Mouse (Mus musculus): ENCODE results near the gene Ltb4r1. TPM values are rescaled to one million over a fixed set of nuclear protein-coding genes. Genes with fewer than 3 reads are reported as not detected.
A peak's percentile ranks its signal among the peaks of the same experiment; 100 is the strongest.

The Ltb4r1 gene
- total and polyA plus RNA-seq, 3 experiments: 0.35 to 1.5 TPM; not detected in 1

GRCm38 (mm10) chr14:55788256-55789050, 22.7 kb downstream of the Ltb4r1 start, which contains the start of gene Ripk3 (continued):
- no peak for TF ChIP-seq ZKSCAN1 (IDR thresholded peaks at IDR 0.05; ENCODE audit: low read depth, low read length)
- peak; percentile 94 for TF ChIP-seq MYC (IDR thresholded peaks at IDR 0.05; ENCODE audit: low read depth, low read length)
- no peak for TF ChIP-seq E2F4 (IDR thresholded peaks at IDR 0.05; ENCODE audit: borderline replicate concordance, low read depth, low read length)
- TF ChIP-seq MXI1 (IDR thresholded peaks at IDR 0.05; ENCODE audit: low read depth, low read length): peak; percentile 96
- TF ChIP-seq SMC3 (IDR thresholded peaks at IDR 0.05; ENCODE audit: low read depth, low read length): no peak
- TF ChIP-seq POLR2A (IDR thresholded peaks at IDR 0.05; ENCODE audit: control insufficient read depth in 1 of 2, insufficient read depth in 1 of 2, low read depth in 1 of 2, low read length in 2 of 2, poor library complexity in 1 of 2): peak; percentile 63 to 93; a peak in 3 of 4 replicates
- no peak for TF ChIP-seq USF2 (IDR thresholded peaks at IDR 0.05; ENCODE audit: borderline replicate concordance in 1 of 2, insufficient read depth in 1 of 2, low read depth in 1 of 2, low read length in 2 of 2)
- TF ChIP-seq TAL1 (IDR thresholded peaks at IDR 0.05; ENCODE audit: low read length): no peak
- no peak for TF ChIP-seq RAD21 (IDR thresholded peaks at IDR 0.05; ENCODE audit: low read depth, low read length)
- TF ChIP-seq EP300 (IDR thresholded peaks at IDR 0.05; ENCODE audit: low read depth in 1 of 2, low read length in 2 of 2): 0 out of 4 replicates have a peak, but pooled peaks of 1 of the 2 experiments have one; percentile 25
- TF ChIP-seq NELFE (IDR thresholded peaks at IDR 0.05; ENCODE audit: low read depth, low read length): peak; percentile 90
- TF ChIP-seq POLR2AphosphoS5 (IDR thresholded peaks at IDR 0.05; ENCODE audit: borderline replicate concordance, low read depth, low read length): peak; percentile 63; the same call in 1 of the 2 replicates
- peak; percentile 65 for TF ChIP-seq TCF12 (IDR thresholded peaks at IDR 0.05; ENCODE audit: low read depth, low read length)

- Histone ChIP-seq H3K9me3 (replicated peaks; ENCODE audit: insufficient read depth, low read length) (no peaks in the 10 kb centered on the region), H3K27me3 (ENCODE audit: control insufficient read depth in 1 of 2, insufficient read depth in 2 of 2, low read length in 2 of 2) (no peaks in the 10 kb centered on the region), H3K4me1 (ENCODE audit: control insufficient read depth in 1 of 2, insufficient read depth in 2 of 2, low read length in 2 of 2) (peaks cover 2 to 13% of the 10 kb centered on the region in 2 experiments), H3K27ac (ENCODE audit: control insufficient read depth, low read depth, low read length) (no peak overlapping the region), H3K79me2 (ENCODE audit: control insufficient read depth, insufficient read depth, low read length, poor library complexity) (no peaks in the 10 kb centered on the region; the same call in 1 of the 2 replicates), H3K4me3 (ENCODE audit: control insufficient read depth in 1 of 2, insufficient read depth in 1 of 2, low read depth in 2 of 2, low read length in 2 of 2) (no peak overlapping the region), H3K9ac (ENCODE audit: control insufficient read depth, low read depth, low read length, poor library complexity, severe bottlenecking) (no peak overlapping the region), H3K36me3 (ENCODE audit: control insufficient read depth in 1 of 2, insufficient read depth in 2 of 2, low read length in 2 of 2) (peaks cover 0 to 12% of the 10 kb centered on the region in 2 experiments; a peak in 2 of 4 replicates)
- no peak for DNase-seq (ENCODE audit: low read depth, low spot score)
- TF ChIP-seq ETS1 (IDR thresholded peaks at IDR 0.05; ENCODE audit: low read depth, low read length) (no peak), CTCF (IDR thresholded peaks at IDR 0.05 in 2 of 3, conservative IDR thresholded peaks at IDR 0.05 in 1 of 3; ENCODE audit: control insufficient read depth in 1 of 3, insufficient read depth in 1 of 3, low read depth in 2 of 3, low read length in 3 of 3, poor library complexity in 1 of 3, severe bottlenecking in 1 of 3) (no peak), MAX (IDR thresholded peaks at IDR 0.05; ENCODE audit: low read length) (no peak), MYB (IDR thresholded peaks at IDR 0.05; ENCODE audit: low read depth, low read length) (no peak), HCFC1 (IDR thresholded peaks at IDR 0.05; ENCODE audit: low read depth, low read length) (no peak), JUND (IDR thresholded peaks at IDR 0.05; ENCODE audit: low read depth, low read length) (no peak), E2F4 (IDR thresholded peaks at IDR 0.05; ENCODE audit: borderline replicate concordance, low read depth, low read length) (no peak), RCOR1 (IDR thresholded peaks at IDR 0.05; ENCODE audit: low read depth, low read length) (no peak), MAZ (IDR thresholded peaks at IDR 0.05; ENCODE audit: low read depth, low read length) (no peak), EP300 (IDR thresholded peaks at IDR 0.05; ENCODE audit: low read depth in 1 of 2, low read length in 2 of 2) (no peak), GABPA (IDR thresholded peaks at IDR 0.05; ENCODE audit: low read depth, low read length) (no peak), SIN3A (IDR thresholded peaks at IDR 0.05; ENCODE audit: low read length) (no peak), POLR2AphosphoS5 (IDR thresholded peaks at IDR 0.05; ENCODE audit: borderline replicate concordance, low read depth, low read length) (no peak), TAL1 (IDR thresholded peaks at IDR 0.05; ENCODE audit: low read length) (no peak), RAD21 (IDR thresholded peaks at IDR 0.05; ENCODE audit: low read depth, low read length) (no peak), POLR2AphosphoS2 (IDR thresholded peaks at IDR 0.05; ENCODE audit: low read length) (no peak), CHD2 (IDR thresholded peaks at IDR 0.05; ENCODE audit: low read length) (no peak), TBP (IDR thresholded peaks at IDR 0.05; ENCODE audit: low read depth, low read length) (no peak)
These were observed 27.7 kb downstream of the Ltb4r1 start for GRCm38 (mm10) chr14:55793461-55793860.

Measured in MEL (cell line).